In genomic region chr6:100610182-100610581, GRCm38 (mm10) we compare ENCODE assay signal across 9 mouse cellular contexts.
A peak's percentile ranks its signal among the peaks of the same experiment; 100 is the strongest.
DNase-seq lines count a peak whose midpoint lies in the region; ATAC-seq lines count a peak whose summit lies in the region.
"Had no signal": no experiment of that assay in that cellular context is flagged by ENCODE, and none has a peak within 500 bp of the region (broad histone marks: within the 10 kb centered on the region; RNA-seq: fewer than 3 reads in every experiment).

No protein-coding gene starts in this region.

- peaks cover 8% of the 10 kb centered on the region; the same call in 1 of the 2 replicates for H3K4me1 ChIP-seq in midbrain, embryonic 14.5 days (ENCODE audit: control insufficient read depth, insufficient read depth, low read length)
- H3K4me1 ChIP-seq in midbrain, embryonic 16.5 days (ENCODE audit: control insufficient read depth, insufficient read depth, low read length): 0 out of 2 replicates have a peak, but pooled peaks cover 4% of the 10 kb centered on the region
- H3K4me1 ChIP-seq: liver, embryonic 15.5 days had no signal

- H3K9ac ChIP-seq in midbrain, embryonic 14.5 days (replicated peaks; ENCODE audit: low read length): no peak overlapping the region
- no peak overlapping the region for H3K9ac ChIP-seq in midbrain, embryonic 16.5 days (ENCODE audit: low read depth, low read length)
- H3K9ac ChIP-seq: liver, embryonic 15.5 days had no signal

- DNase-seq in heart, postnatal 4 days: peak; percentile 12
- DNase-seq in heart, adult 9 months (ENCODE audit: low spot score in 2 of 2): no peak
- DNase-seq in midbrain, embryonic 14.5 days: peak; percentile 20
- DNase-seq in adipocyte (ENCODE audit: low spot score): peak; percentile 49
- no peak for DNase-seq in spleen, adult 12 weeks (ENCODE audit: low spot score)
- DNase-seq: cerebellum, adult 8-10 months had no signal

- H3K27me3 ChIP-seq in midbrain, embryonic 14.5 days (ENCODE audit: control insufficient read depth, insufficient read depth, low read length): no peaks in the 10 kb centered on the region
- no peaks in the 10 kb centered on the region for H3K27me3 ChIP-seq in midbrain, embryonic 16.5 days (ENCODE audit: control insufficient read depth, insufficient read depth, low read depth, low read length)
- H3K27me3 ChIP-seq: liver, embryonic 15.5 days had no signal

- H3K36me3 ChIP-seq in midbrain, embryonic 14.5 days (ENCODE audit: control insufficient read depth, insufficient read depth, low read length): no peaks in the 10 kb centered on the region
- no peaks in the 10 kb centered on the region for H3K36me3 ChIP-seq in midbrain, embryonic 16.5 days (ENCODE audit: control insufficient read depth, insufficient read depth, low read length)

- no peak overlapping the region for H3K4me2 ChIP-seq in midbrain, embryonic 14.5 days (ENCODE audit: low read length)
- H3K4me2 ChIP-seq in midbrain, embryonic 16.5 days (ENCODE audit: low read length): no peak overlapping the region
- H3K4me2 ChIP-seq: liver, embryonic 15.5 days had no signal

- no peak overlapping the region for H3K27ac ChIP-seq in midbrain, embryonic 14.5 days (replicated peaks; ENCODE audit: low read depth, low read length)
- no peak overlapping the region for H3K27ac ChIP-seq in midbrain, embryonic 16.5 days (ENCODE audit: low read length)
- H3K27ac ChIP-seq: liver, embryonic 15.5 days had no signal

- no peaks in the 10 kb centered on the region for H3K9me3 ChIP-seq in midbrain, embryonic 14.5 days (ENCODE audit: control insufficient read depth, low read length)
- H3K9me3 ChIP-seq in midbrain, embryonic 16.5 days (replicated peaks; ENCODE audit: control insufficient read depth, low read length, poor library complexity, severe bottlenecking): no peaks in the 10 kb centered on the region
- H3K9me3 ChIP-seq: liver, embryonic 15.5 days had no signal

- no peak overlapping the region for H3K4me3 ChIP-seq in midbrain, embryonic 14.5 days (replicated peaks; ENCODE audit: low read depth, low read length)
- no peak overlapping the region for H3K4me3 ChIP-seq in midbrain, embryonic 16.5 days (ENCODE audit: low read depth, low read length)
- H3K4me3 ChIP-seq: liver, embryonic 15.5 days had no signal

- WGBS in midbrain, embryonic 14.5 days: 81% methylated on average over 7 of the region's 8 CpGs
- 84% methylated on average over 7 of the region's 8 CpGs for WGBS in midbrain, embryonic 16.5 days

- no peak for ATAC-seq in midbrain, embryonic 14.5 days (ENCODE audit: low FRiP score, low TSS enrichment)
- no peak for ATAC-seq in midbrain, embryonic 16.5 days
- ATAC-seq in megakaryocyte progenitor cell, adult 5-6 weeks (replicated peaks; ENCODE audit: poor library complexity): peak; percentile 50

Comparison
In these comparisons a context has a peak if more than half of its experiments do, and no peak if none do; other contexts are left out.
1. DNase-seq: peak in heart, postnatal 4 days (single experiment), midbrain, embryonic 14.5 days (single experiment) and adipocyte (single experiment); none in heart, adult 9 months (0 of 2) and spleen, adult 12 weeks (single experiment).